Comparison of ENCODE assay signal across 17 mouse cellular contexts in genomic region chr6:7708246-7708645, GRCm38 (mm10).
"Had no signal": no experiment of that assay in that cellular context is flagged by ENCODE, and none has a peak within 500 bp of the region (broad histone marks: within the 10 kb centered on the region; RNA-seq: fewer than 3 reads in every experiment).

No protein-coding gene starts in this region.

- H3K9me3 ChIP-seq: lung, embryonic 15.5 days; megakaryocyte, embryonic 14.5 days; midbrain, embryonic 12.5 days; midbrain, embryonic 15.5 days; neural tube, embryonic 12.5 days; stomach, embryonic 15.5 days had no signal

- DNase-seq: liver, postnatal 0 days; lung, adult 2 months; lung, postnatal 14 days; lung, postnatal 36 days; right cerebral cortex, postnatal 14 days; thymus, adult 2 months; thymus, postnatal 25 days; thymus, postnatal 4 days had no signal

- H3K4me2 ChIP-seq: lung, embryonic 15.5 days; midbrain, embryonic 12.5 days; midbrain, embryonic 15.5 days; neural tube, embryonic 12.5 days; stomach, embryonic 15.5 days had no signal

- H3K27me3 ChIP-seq: lung, embryonic 15.5 days; megakaryocyte, embryonic 14.5 days; midbrain, embryonic 12.5 days; midbrain, embryonic 15.5 days; neural tube, embryonic 12.5 days; stomach, embryonic 15.5 days had no signal

- H3K9ac ChIP-seq: liver, postnatal 0 days; lung, embryonic 15.5 days; midbrain, embryonic 12.5 days; midbrain, embryonic 15.5 days; neural tube, embryonic 12.5 days; stomach, embryonic 15.5 days had no signal

- H3K27ac ChIP-seq: lung, embryonic 15.5 days; macrophage; midbrain, embryonic 12.5 days; midbrain, embryonic 15.5 days; neural tube, embryonic 12.5 days; stomach, embryonic 15.5 days; stomach, postnatal 0 days had no signal

- ATAC-seq: liver, postnatal 0 days; lung, postnatal 0 days; midbrain, embryonic 15.5 days had no signal

- H3K4me3 ChIP-seq: lung, embryonic 15.5 days; megakaryocyte, embryonic 14.5 days; midbrain, embryonic 12.5 days; midbrain, embryonic 15.5 days; neural tube, embryonic 12.5 days; stomach, embryonic 15.5 days had no signal

- H3K36me3 ChIP-seq: lung, embryonic 15.5 days; midbrain, embryonic 12.5 days; midbrain, embryonic 15.5 days; neural tube, embryonic 12.5 days; stomach, embryonic 15.5 days had no signal

- H3K4me1 ChIP-seq: lung, embryonic 15.5 days; midbrain, embryonic 12.5 days; midbrain, embryonic 15.5 days; neural tube, embryonic 12.5 days; stomach, embryonic 15.5 days had no signal
